Mouse (Mus musculus) neutrophil, adult 59 days (primary cell): ENCODE measurements around the gene BC028528. TPM values are rescaled to one million over a fixed set of nuclear protein-coding genes. Genes with fewer than 3 reads are reported as not detected.

Experiments
- total RNA-seq, 2 experiments: library from RNA; stranded (reverse); gene quantifications; 1 replicate in 1 of 2; 2 replicates in 1 of 2; pipeline ENCODE4 v1.2.4; 2023

BC028528 gene
- total RNA-seq, result 10 to 100 TPM; 32.4 to 37.1 TPM

GRCm38 (mm10) chr3:95891211-95892065 is at the start of gene BC028528:
TSS of gene BC028528 (minus strand) at chr3:95892005.

GRCm38 (mm10) chr3:95928658-95929503 is 37.1 kb upstream of the BC028528 start, which contains the start of gene Anp32e:
TSS of gene Anp32e (plus strand) at chr3:95929246.

GRCm38 (mm10) chr3:95904568-95904967 is 12.8 kb upstream of the BC028528 start, which contains the start of gene Car14:
TSS of gene Car14 (minus strand) at chr3:95904691.

GRCm38 (mm10) chr3:95893606-95894316 is 2.0 kb upstream of the BC028528 start, which contains the start of gene Aph1a:
TSS of gene Aph1a (plus strand) at chr3:95893969.

GRCm38 (mm10) chr3:95881979-95882815 is 9.6 kb downstream of the BC028528 start, which contains the start of gene Ciart:
TSS of gene Ciart (minus strand) at chr3:95882251.

GRCm38 (mm10) chr3:95871392-95871867 is 20.4 kb downstream of the BC028528 start, which contains the start of gene Mrps21:
TSS of gene Mrps21 (minus strand) at chr3:95871519.

GRCm38 (mm10) chr3:95855502-95856089 is 36.2 kb downstream of the BC028528 start, which contains the start of gene Prpf3:
TSS of gene Prpf3 (minus strand) at chr3:95855885.

Other genes starting within 250 kb of the BC028528 start
- 100 to 1,000 TPM; 613 to 697 TPM for gene Mcl1, start 233.2 kb downstream of the BC028528 start, total RNA-seq
- 1 to 10 TPM; 3.8 to 4.1 TPM for gene Adamtsl4, start 204.1 kb downstream of the BC028528 start, total RNA-seq
- 1 to 10 TPM; 5.5 to 9.6 TPM for gene Ecm1, start 152.4 kb downstream of the BC028528 start, total RNA-seq
- 10 to 100 TPM; 19.9 to 21.2 TPM for gene Tars2, start 131.8 kb downstream of the BC028528 start, total RNA-seq
- 10 to 100 TPM; 44.0 to 56.5 TPM for gene Rprd2, start 73.1 kb downstream of the BC028528 start, total RNA-seq
- gene Prpf3, start 36.1 kb downstream of the BC028528 start, total RNA-seq, result 10 to 100 TPM; 25.2 to 27.4 TPM
- 100 to 1,000 TPM; 115 to 129 TPM for gene Mrps21, start 20.5 kb downstream of the BC028528 start, total RNA-seq
- gene Ciart, start 9.8 kb downstream of the BC028528 start, total RNA-seq, result 10 to 100 TPM in 1 of 2 experiments, 1 to 10 TPM in 1; 8.7 to 12.9 TPM
- 10 to 100 TPM; 60.7 to 67.1 TPM for gene Aph1a, start 2.0 kb upstream of the BC028528 start, total RNA-seq
- not detected for gene Car14, start 12.7 kb upstream of the BC028528 start, total RNA-seq
- 10 to 100 TPM; 76.6 to 90.5 TPM for gene Anp32e, start 37.2 kb upstream of the BC028528 start, total RNA-seq
- 10 to 100 TPM; 39.9 to 68.8 TPM for gene Plekho1, start 104.0 kb upstream of the BC028528 start, total RNA-seq
- gene Vps45, start 166.5 kb upstream of the BC028528 start, total RNA-seq, result 10 to 100 TPM; 16.1 to 22.9 TPM
- 10 to 100 TPM; 14.0 to 20.9 TPM for gene Otud7b, start 212.5 kb upstream of the BC028528 start, total RNA-seq